Mouse (Mus musculus): ENCODE results near the gene Prg3. TPM values are rescaled to one million over a fixed set of nuclear protein-coding genes. Genes with fewer than 3 reads are reported as not detected.

Gene Prg3
- polyA plus RNA-seq, 1 experiment from 2014 or later: 0.31 TPM

DNA sequence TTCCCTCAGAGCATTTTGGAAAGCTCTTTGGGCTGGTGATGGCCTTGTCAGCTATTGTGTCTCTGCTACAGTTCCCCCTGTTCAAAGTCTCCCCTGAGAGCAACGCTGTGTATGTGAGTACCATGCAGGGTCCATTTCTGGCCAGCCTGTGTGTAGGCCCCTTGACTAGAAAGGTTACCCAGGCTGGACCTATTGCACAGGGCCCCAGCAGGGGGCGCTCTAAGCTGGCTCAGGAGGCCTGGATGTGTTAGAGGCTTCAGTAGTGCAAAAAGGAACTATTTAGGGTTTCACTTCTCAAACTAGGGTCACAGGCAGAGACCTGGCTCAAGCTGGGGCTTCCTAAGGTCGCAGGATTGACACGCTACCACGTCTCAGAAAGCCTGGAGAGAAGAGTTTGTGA, 31.7 kb upstream of the Prg3 start:
- no peak for DNase-seq (ENCODE audit: low spot score)
- Histone ChIP-seq H3K36me3 (peaks cover 57% of the 10 kb centered on the region), H3K9me3 (no peaks in the 10 kb centered on the region), H3K4me3 (no peak overlapping the region), H3K27ac (no peak overlapping the region), H3K27me3 (ENCODE audit: insufficient read depth, poor library complexity, severe bottlenecking) (no peaks in the 10 kb centered on the region), H3K4me1 (no peaks in the 10 kb centered on the region)
- 54% methylated on average over 5 of the region's 5 CpGs for WGBS

DNA sequence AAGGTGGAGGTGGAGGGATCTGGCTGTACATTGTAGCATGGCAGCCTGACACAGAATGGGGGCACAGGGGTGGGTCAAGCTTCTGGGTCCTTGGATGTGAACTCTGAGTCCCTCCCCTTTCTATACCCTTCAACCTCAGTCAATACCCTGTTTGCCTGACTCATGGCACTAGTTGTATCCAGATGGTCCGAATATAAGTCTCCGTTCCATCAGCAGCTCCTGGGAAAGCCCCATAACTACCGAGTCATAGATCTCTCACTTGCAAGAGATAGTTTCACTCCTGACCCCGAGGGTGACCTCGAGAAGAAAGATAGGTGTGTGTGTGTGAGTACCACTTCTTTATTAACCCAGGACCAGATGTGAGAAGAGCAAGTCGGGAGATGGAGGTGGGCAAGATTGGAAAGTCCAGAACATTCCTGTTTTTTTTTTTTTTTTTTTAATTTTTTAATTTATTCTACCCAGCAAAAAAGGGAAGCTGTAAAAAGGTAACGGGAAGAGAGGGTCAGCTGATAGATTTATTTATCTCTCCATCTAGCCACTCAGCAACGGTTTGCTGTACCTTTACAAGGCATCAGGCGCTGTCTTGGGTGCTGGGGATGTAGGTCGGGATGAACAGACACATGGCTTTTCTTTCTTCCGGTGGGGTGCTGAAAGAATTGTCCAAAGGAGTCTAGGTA, 29.3 kb upstream of the Prg3 start:
- Histone ChIP-seq H3K27ac (no peak overlapping the region), H3K4me3 (no peak overlapping the region), H3K4me1 (0 out of 2 replicates have a peak, but pooled peaks cover 6% of the 10 kb centered on the region), H3K27me3 (ENCODE audit: insufficient read depth, poor library complexity, severe bottlenecking) (no peaks in the 10 kb centered on the region), H3K36me3 (peaks cover 35% of the 10 kb centered on the region), H3K9me3 (no peaks in the 10 kb centered on the region)
- no peak for DNase-seq (ENCODE audit: low spot score)
- 90% methylated on average over 11 of the region's 11 CpGs for WGBS

DNA sequence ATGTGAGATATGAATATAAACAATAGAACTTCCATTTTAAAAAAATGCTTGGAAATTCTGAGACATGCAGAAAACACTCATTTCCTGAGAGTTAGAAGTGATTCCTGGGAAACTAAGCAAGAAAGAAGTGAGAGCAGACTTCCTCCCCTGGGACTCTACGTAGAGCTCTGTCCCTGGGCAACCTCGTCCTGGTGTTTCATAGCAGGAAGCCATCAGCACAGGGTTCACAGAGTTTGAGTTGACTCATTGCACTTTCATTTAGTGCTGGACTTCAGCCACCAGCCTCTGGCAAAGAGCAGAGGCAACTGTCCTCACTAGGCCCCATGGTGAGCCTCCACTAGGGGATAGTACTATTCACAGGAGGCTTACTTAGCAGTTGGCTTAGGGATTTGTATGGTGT, 26.7 kb upstream of the Prg3 start:
- H3K9me3 ChIP-seq: no peaks in the 10 kb centered on the region
- 60% methylated on average over 2 of the region's 2 CpGs for WGBS
- no peak overlapping the region for H3K4me3 ChIP-seq
- peaks cover 20% of the 10 kb centered on the region for H3K36me3 ChIP-seq
- H3K27ac ChIP-seq: no peak overlapping the region
- no peaks in the 10 kb centered on the region for H3K27me3 ChIP-seq (ENCODE audit: insufficient read depth, poor library complexity, severe bottlenecking)
- H3K4me1 ChIP-seq: 0 out of 2 replicates have a peak, but pooled peaks cover 6% of the 10 kb centered on the region
- DNase-seq (ENCODE audit: low spot score): no peak

GRCm38 (mm10) chr2:84961901-84962300, 26.1 kb upstream of the Prg3 start:
- WGBS: 86% methylated on average over 3 of the region's 3 CpGs
- peaks cover 14% of the 10 kb centered on the region for H3K36me3 ChIP-seq
- 0 out of 2 replicates have a peak, but pooled peaks cover 6% of the 10 kb centered on the region for H3K4me1 ChIP-seq
- H3K4me3 ChIP-seq: no peak overlapping the region
- H3K27ac ChIP-seq: no peak overlapping the region
- DNase-seq (ENCODE audit: low spot score): no peak
- H3K9me3 ChIP-seq: no peaks in the 10 kb centered on the region
- H3K27me3 ChIP-seq (ENCODE audit: insufficient read depth, poor library complexity, severe bottlenecking): no peaks in the 10 kb centered on the region

DNA sequence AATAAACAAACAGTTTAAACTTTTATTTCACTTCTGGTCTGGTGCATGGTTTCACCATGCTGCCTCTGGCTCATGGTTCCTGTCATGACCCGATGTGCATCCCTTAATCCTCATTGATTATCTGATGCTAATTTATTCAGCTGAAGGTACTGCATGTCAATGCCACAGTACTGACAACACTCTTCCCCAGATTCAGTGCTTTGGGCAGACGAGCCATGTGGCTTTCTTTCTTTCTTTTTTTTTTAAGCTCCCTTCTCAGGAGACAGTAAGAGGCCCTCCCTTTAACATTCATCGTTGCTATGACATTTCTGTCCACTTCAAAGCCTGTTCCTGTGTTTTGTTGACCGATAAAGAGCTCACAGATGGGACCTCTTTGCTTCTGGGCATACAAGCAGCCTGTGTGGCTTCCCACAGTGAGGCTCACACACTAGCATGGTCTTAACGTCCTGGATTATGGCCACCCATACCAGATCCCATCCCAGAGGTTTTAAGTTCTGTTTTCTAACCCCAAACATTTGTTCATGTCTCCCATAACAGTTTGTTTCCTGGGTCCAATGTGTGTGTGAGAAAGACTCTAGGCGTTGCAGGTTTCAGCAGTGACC, 25.0 kb upstream of the Prg3 start:
- Histone ChIP-seq H3K9me3 (no peaks in the 10 kb centered on the region), H3K27me3 (ENCODE audit: insufficient read depth, poor library complexity, severe bottlenecking) (no peaks in the 10 kb centered on the region), H3K27ac (no peak overlapping the region), H3K4me3 (no peak overlapping the region), H3K4me1 (0 out of 2 replicates have a peak, but pooled peaks cover 6% of the 10 kb centered on the region), H3K36me3 (peaks cover 2% of the 10 kb centered on the region; the same call in 1 of the 2 replicates)
- DNase-seq (ENCODE audit: low spot score): no peak
- WGBS: 43% methylated on average over 6 of the region's 6 CpGs

- no peaks in the 10 kb centered on the region for H3K36me3 ChIP-seq
- 93% methylated on average over 7 of the region's 7 CpGs for WGBS
- H3K4me3 ChIP-seq: no peak overlapping the region
- no peak overlapping the region for H3K27ac ChIP-seq
- H3K9me3 ChIP-seq: no peaks in the 10 kb centered on the region
- no peaks in the 10 kb centered on the region for H3K27me3 ChIP-seq (ENCODE audit: insufficient read depth, poor library complexity, severe bottlenecking)
- 0 out of 2 replicates have a peak, but pooled peaks cover 6% of the 10 kb centered on the region for H3K4me1 ChIP-seq
- DNase-seq (ENCODE audit: low spot score): no peak
Measured at GRCm38 (mm10) chr2:84964111-84964801, 23.8 kb upstream of the Prg3 start.

- Histone ChIP-seq H3K9me3 (no peaks in the 10 kb centered on the region), H3K4me1 (0 out of 2 replicates have a peak, but pooled peaks cover 6% of the 10 kb centered on the region), H3K27ac (no peak overlapping the region), H3K27me3 (ENCODE audit: insufficient read depth, poor library complexity, severe bottlenecking) (no peaks in the 10 kb centered on the region), H3K4me3 (no peak overlapping the region), H3K36me3 (no peaks in the 10 kb centered on the region)
- WGBS: 88% methylated on average over 5 of the region's 5 CpGs
- DNase-seq (ENCODE audit: low spot score): no peak
Measured at GRCm38 (mm10) chr2:84967318-84967991, 20.6 kb upstream of the Prg3 start.

DNA sequence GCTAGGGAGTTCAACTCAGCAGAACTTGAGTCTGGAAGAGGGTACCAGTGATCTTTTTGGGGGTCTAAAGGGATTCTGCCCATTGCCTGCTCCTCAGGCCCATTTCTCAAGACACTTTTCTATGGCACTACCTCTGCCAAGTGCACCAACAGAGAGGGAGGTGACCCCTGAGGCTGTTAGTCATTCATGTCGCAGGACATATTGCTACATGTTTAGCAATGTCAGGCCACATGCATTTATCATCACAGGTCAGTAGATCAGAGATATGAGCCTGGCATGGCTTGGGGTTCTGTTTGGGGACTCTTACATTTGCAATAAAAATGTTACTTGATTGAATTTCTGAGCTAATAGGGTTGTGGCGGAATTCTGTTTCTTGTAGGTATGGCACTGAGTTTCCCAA, 12.4 kb upstream of the Prg3 start:
- DNase-seq (ENCODE audit: low spot score): no peak
- H3K4me1 ChIP-seq: peaks cover 4% of the 10 kb centered on the region; the same call in 1 of the 2 replicates
- H3K27ac ChIP-seq: no peak overlapping the region
- no peaks in the 10 kb centered on the region for H3K27me3 ChIP-seq (ENCODE audit: insufficient read depth, poor library complexity, severe bottlenecking)
- H3K36me3 ChIP-seq: no peaks in the 10 kb centered on the region
- H3K4me3 ChIP-seq: no peak overlapping the region
- WGBS: 92% methylated on average over 2 of the region's 2 CpGs
- H3K9me3 ChIP-seq: no peaks in the 10 kb centered on the region

- WGBS: 22% methylated on average over 1 of the region's 1 CpGs
- no peak within 1 kb of the TSS for H3K4me3 ChIP-seq
- peaks cover 4% of the 10 kb centered on the region; the same call in 1 of the 2 replicates for H3K4me1 ChIP-seq
- DNase-seq (ENCODE audit: low spot score): no peak
- no peaks in the 10 kb centered on the region for H3K9me3 ChIP-seq
- 0 out of 2 replicates have a peak, but pooled peaks cover 3% of the 10 kb centered on the region for H3K27me3 ChIP-seq (ENCODE audit: insufficient read depth, poor library complexity, severe bottlenecking)
- H3K27ac ChIP-seq: no peak within 1 kb of the TSS
- no peaks in the 10 kb centered on the region for H3K36me3 ChIP-seq
Measured at GRCm38 (mm10) chr2:84980188-84980587, 7.8 kb upstream of the Prg3 start, which contains the start of gene Prg2. Gene Prg2 (plus strand): TSS chr2:84980461.

DNA sequence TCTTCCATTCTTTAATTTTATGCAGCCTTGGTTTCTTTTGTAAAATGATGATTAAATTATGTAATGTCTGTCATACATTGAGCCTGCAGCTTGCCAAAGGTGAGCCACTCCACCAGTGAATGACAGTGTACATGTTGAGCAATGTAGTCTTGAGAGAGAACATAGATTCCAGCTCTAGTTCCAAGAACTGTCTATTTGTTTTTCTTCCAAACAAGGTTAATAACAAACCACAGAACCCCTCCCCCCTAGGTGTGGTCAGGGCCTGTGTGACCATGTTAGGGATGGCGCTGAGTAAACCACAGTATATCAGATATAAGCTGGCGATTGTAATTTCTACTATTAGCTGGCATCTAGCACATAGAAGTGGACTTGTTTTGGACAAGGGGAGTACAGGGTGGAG, 8.4 kb downstream of the Prg3 start:
- H3K36me3 ChIP-seq: no peaks in the 10 kb centered on the region
- H3K9me3 ChIP-seq: no peaks in the 10 kb centered on the region
- 0 out of 2 replicates have a peak, but pooled peaks cover 6% of the 10 kb centered on the region for H3K27me3 ChIP-seq (ENCODE audit: insufficient read depth, poor library complexity, severe bottlenecking)
- 86% methylated on average over 2 of the region's 2 CpGs for WGBS
- peaks cover 6% of the 10 kb centered on the region; the same call in 1 of the 2 replicates for H3K4me1 ChIP-seq
- H3K4me3 ChIP-seq: no peak overlapping the region
- no peak overlapping the region for H3K27ac ChIP-seq
- no peak for DNase-seq (ENCODE audit: low spot score)

DNA sequence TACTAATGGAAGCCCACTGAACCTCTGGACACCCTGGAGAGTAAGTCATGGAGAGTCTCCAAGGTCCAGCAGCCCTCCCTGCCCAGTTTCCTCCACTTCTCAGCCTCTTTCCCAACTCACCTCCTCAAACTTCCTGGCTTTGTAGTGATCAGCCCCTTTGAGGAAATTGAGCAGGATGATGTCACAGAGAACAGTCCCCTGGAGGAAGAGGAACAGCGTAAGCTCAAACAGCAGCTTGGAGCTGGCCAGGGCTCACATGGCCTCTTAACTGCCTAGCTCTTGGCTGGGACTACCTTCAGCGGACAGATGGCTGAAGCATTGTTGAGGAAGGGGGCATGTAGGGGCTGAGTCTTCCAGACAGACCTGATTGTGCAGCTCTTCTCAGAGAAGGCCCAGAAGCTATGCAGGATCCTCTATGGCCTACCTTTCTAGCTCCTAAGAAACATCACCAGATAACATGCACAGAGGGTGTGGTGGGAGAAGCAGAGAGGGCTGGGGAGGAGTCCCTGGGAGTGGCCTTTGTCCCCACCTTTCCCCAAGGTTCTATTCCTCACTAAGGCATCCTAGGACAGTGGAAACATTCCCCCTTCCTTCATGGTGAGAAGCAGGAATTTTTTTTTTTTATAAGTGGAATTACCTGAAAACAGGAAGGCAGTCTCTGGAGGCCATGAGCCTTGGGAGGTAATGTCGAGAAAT, 11.6 kb downstream of the Prg3 start:
- Histone ChIP-seq H3K36me3 (no peaks in the 10 kb centered on the region), H3K9me3 (no peaks in the 10 kb centered on the region), H3K27me3 (ENCODE audit: insufficient read depth, poor library complexity, severe bottlenecking) (no peaks in the 10 kb centered on the region), H3K27ac (peak overlapping the region; percentile 29; the same call in 1 of the 2 replicates), H3K4me1 (peaks cover 24% of the 10 kb centered on the region), H3K4me3 (no peak overlapping the region)
- 68% methylated on average over 3 of the region's 3 CpGs for WGBS
- DNase-seq (ENCODE audit: low spot score): no peak

DNA sequence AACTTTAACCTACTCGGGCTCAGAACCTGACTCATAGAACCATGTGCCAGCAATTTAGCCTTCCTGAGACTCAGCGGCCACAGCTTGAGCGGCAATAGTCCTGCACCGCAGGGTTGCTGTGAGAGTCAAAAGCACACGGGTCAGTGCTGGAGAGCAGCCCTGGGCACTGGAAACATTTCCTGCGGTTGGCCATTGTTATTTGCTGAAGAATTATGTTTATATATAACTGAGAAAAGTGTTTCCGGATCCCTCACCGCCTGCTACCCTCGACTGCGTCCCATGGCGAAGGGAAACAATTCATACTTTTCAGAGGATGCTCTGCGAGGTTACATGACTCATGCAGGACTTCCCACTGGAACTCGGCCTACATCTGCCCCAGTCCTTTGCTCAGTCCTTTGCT, 13.5 kb downstream of the Prg3 start:
- Histone ChIP-seq H3K4me1 (peaks cover 26% of the 10 kb centered on the region), H3K27ac (no peak overlapping the region), H3K27me3 (ENCODE audit: insufficient read depth, poor library complexity, severe bottlenecking) (no peaks in the 10 kb centered on the region), H3K36me3 (no peaks in the 10 kb centered on the region), H3K4me3 (no peak overlapping the region), H3K9me3 (no peaks in the 10 kb centered on the region)
- WGBS: 79% methylated on average over 13 of the region's 13 CpGs
- no peak for DNase-seq (ENCODE audit: low spot score)
